Mouse (Mus musculus) inflammation-experienced regulatory T-cells (primary cell): ENCODE data around the gene Olfr800. TPM values are rescaled to one million over a fixed set of nuclear protein-coding genes. Genes with fewer than 3 reads are reported as not detected.

Source experiments
- polyA plus RNA-seq, 2 experiments: library from polyadenylated mRNA; unstranded; fragments of 100-300 nt; shearing (Covaris generic); gene quantifications; one replicate each; pipeline ENCODE4 v1.2.1; 2017

The Olfr800 gene
- polyA plus RNA-seq, result not detected

DNA sequence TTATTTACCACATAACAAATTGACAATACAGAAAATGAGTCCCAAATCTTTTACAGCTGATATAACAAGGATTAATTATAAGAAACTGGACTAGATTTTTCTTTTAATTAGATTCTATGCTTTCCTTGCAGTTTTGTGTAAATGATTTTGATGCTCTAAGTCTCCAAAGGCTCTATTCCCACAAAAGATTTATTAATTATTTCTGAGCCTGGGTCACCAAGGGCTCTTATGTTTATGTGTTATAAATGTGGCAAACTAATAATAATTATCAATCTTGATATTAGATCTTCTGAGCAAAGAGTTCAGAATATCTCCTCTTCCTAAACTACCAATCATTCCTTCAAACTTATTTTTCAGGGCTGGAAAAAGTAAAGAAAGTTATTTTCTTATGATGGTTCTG is at the start of gene Olfr800:
Gene Olfr800, plus strand, starts transcription at position 301 of the 400 bp plus-strand sequence.

DNA sequence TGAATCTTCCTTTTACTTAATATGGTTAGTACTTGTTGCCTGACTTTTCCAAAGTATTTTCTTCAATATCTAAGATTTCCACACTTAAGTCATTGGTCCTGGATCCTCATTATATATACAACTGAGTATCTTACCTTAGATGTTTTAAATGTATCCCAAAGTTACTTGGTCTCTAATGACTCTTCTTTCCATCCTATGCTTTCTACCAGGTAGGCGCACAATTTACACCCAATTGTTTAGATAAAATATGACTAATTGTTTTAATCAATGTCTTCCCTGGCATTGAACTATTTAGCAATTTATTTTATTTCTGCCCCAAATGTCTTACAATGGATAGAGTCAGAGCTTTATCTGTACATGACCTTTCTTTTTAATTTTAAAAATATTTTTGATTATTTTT is 45.0 kb upstream of the Olfr800 start, which contains the start of gene Olfr796:
Gene Olfr796, minus strand, starts transcription at position 101 of the 400 bp plus-strand sequence.

DNA sequence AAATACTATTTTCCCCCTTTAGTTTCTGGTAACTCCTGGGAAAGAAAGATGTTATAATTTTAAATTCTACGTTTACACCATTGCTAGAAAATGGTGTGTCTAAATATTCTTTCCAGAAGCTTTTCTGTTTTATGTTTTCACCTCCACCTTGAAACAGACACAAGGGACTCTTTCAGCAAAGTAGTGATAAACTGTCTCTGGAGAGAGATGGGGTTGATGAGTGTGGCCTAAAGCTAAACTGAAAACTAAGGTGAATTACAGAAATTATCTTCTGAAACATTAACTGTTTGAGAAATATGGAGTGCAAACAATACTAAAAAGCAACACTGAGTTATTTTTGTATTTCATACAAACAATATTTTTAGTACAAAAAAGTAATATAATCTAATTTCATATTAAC is 29.7 kb upstream of the Olfr800 start, which contains the start of gene Olfr798:
Gene Olfr798, minus strand, starts transcription at position 101 of the 400 bp plus-strand sequence.

GRCm38 (mm10) chr10:129637184-129637583 is 20.3 kb upstream of the Olfr800 start, which contains the start of gene Olfr799:
TSS of gene Olfr799 (plus strand) at chr10:129637484.

DNA sequence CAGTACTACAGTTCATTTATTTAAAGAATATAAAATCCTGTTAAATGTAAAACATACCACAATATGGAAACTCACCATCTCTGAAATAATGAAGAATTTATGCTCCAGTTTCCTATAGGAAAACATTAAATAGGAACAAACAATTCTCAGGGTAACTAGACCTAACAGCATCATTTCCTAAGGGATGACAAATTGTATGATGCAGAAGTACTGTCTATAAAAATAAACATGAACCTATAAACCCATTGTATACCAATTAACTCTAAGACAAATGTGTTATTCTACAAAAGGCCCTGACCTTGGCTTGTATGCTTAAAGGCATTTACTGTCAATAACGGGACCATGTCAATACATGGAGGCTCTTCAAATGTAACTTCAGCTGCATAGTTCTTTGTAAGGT is 16.3 kb downstream of the Olfr800 start, which contains the start of gene Olfr801:
Gene Olfr801, minus strand, starts transcription at position 101 of the 400 bp plus-strand sequence.

DNA sequence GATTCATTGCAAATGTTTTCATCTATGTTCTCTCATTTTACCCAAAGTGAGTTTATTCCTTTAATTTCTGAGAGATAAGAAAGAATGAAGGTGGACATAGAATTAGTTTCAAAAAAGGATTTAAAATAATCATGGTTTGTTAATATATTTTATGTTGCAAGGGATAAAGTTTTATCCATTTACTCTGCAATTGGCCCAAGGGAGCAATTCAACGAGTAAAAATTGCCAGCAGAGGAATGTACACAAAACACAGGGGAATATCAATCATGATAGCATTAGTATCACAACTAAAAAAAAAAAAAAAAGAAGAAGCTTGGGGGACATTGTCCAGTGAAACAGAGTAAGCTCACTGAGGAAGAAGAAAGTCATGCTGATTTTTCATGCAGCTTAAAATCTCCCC is 30.6 kb downstream of the Olfr800 start, which contains the start of gene Olfr802:
Gene Olfr802, minus strand, starts transcription at position 101 of the 400 bp plus-strand sequence.

DNA sequence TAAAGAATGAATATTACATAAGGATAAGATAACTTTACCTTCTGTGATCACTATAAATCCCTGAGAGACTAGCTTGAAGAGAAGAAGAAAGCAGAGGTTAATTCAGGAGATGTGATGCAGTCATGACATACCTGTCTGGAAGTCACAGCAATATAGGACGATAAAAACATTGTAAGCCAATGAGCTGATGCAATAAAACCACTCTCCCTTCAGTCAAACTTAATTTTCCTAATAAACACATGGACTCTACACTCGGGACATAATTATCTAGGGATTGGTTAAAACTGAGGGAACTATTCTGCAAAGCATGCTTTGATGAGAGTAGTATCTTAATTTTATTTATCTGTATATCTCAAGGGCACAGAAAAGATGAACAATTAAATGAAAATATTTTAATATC is 36.7 kb downstream of the Olfr800 start, which contains the start of gene Olfr803:
Gene Olfr803, minus strand, starts transcription at position 101 of the 400 bp plus-strand sequence.

DNA sequence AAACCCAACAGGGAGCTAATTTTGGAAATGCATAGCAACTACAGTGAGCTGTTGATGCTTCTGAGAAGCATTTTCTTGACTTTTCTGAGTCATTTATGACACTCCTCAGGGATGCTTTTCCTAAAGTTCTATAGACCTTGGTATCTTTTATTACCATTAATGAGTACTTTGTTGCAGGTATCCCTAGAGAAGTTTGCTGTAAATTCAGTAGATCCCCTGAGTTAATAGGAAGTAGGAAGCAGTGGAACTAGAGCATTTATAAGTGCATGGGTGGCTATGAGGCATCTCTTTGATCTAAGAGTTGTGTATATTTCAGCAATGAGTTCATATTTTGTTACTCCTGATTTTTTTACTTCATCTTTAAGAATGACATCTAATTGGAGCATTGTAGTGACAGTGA is 45.4 kb downstream of the Olfr800 start, which contains the start of gene Olfr804:
Gene Olfr804, plus strand, starts transcription at position 301 of the 400 bp plus-strand sequence.

Other genes starting within 250 kb of the Olfr800 start
- gene Olfr786, start 230.4 kb upstream of the Olfr800 start, polyA plus RNA-seq, result not detected
- 1 to 10 TPM in 1 of 2 experiments, under 1 TPM in 1; 0.14 to 1.8 TPM for gene Olfr787, start 195.8 kb upstream of the Olfr800 start, polyA plus RNA-seq
- under 1 TPM in 1 of 2 experiments, not detected in 1; 0.04 TPM for gene Olfr788, start 186.7 kb upstream of the Olfr800 start, polyA plus RNA-seq
- gene Olfr789, start 172.9 kb upstream of the Olfr800 start, polyA plus RNA-seq, result under 1 TPM in 1 of 2 experiments, not detected in 1; 0.06 TPM
- gene Olfr790, start 159.2 kb upstream of the Olfr800 start, polyA plus RNA-seq, result not detected
- gene Olfr791, start 135.9 kb upstream of the Olfr800 start, polyA plus RNA-seq, result under 1 TPM in 1 of 2 experiments, not detected in 1; 0.48 TPM
- under 1 TPM in 1 of 2 experiments, not detected in 1; 0.31 TPM for gene Olfr792, start 118.5 kb upstream of the Olfr800 start, polyA plus RNA-seq
- gene Olfr794, start 90.0 kb upstream of the Olfr800 start, polyA plus RNA-seq, result not detected
- gene Olfr796, start 45.1 kb upstream of the Olfr800 start, polyA plus RNA-seq, result not detected
- gene Olfr798, start 29.8 kb upstream of the Olfr800 start, polyA plus RNA-seq, result 1 to 10 TPM in 1 of 2 experiments, under 1 TPM in 1; 0.13 to 1.1 TPM
- gene Olfr799, start 20.2 kb upstream of the Olfr800 start, polyA plus RNA-seq, result under 1 TPM in 1 of 2 experiments, not detected in 1; 0.43 TPM
- gene Olfr801, start 16.2 kb downstream of the Olfr800 start, polyA plus RNA-seq, result 1 to 10 TPM in 1 of 2 experiments, under 1 TPM in 1; 0.27 to 2.8 TPM
- under 1 TPM in 1 of 2 experiments, not detected in 1; 0.13 TPM for gene Olfr802, start 30.5 kb downstream of the Olfr800 start, polyA plus RNA-seq
- not detected for gene Olfr803, start 36.6 kb downstream of the Olfr800 start, polyA plus RNA-seq
- under 1 TPM; 0.02 to 0.07 TPM for gene Olfr804, start 45.5 kb downstream of the Olfr800 start, polyA plus RNA-seq
- not detected for gene Olfr805, start 71.7 kb downstream of the Olfr800 start, polyA plus RNA-seq
- gene Olfr806, start 84.2 kb downstream of the Olfr800 start, polyA plus RNA-seq, result not detected
- under 1 TPM in 1 of 2 experiments, not detected in 1; 0.82 TPM for gene Olfr807, start 100.1 kb downstream of the Olfr800 start, polyA plus RNA-seq
- gene Olfr808, start 107.8 kb downstream of the Olfr800 start, polyA plus RNA-seq, result not detected
- gene Olfr809, start 116.9 kb downstream of the Olfr800 start, polyA plus RNA-seq, result under 1 TPM; 0.07 to 0.22 TPM
- gene Olfr810, start 137.2 kb downstream of the Olfr800 start, polyA plus RNA-seq, result not detected
- gene Olfr811, start 146.7 kb downstream of the Olfr800 start, polyA plus RNA-seq, result not detected
- gene Olfr812, start 188.4 kb downstream of the Olfr800 start, polyA plus RNA-seq, result 1 to 10 TPM in 1 of 2 experiments, under 1 TPM in 1; 0.20 to 1.2 TPM
- gene Olfr813, start 197.7 kb downstream of the Olfr800 start, polyA plus RNA-seq, result not detected
- under 1 TPM in 1 of 2 experiments, not detected in 1; 0.91 TPM for gene Olfr814, start 222.2 kb downstream of the Olfr800 start, polyA plus RNA-seq
- gene Olfr815, start 248.2 kb downstream of the Olfr800 start, polyA plus RNA-seq, result 1 to 10 TPM in 1 of 2 experiments, under 1 TPM in 1; 0.18 to 1.8 TPM